Mouse (Mus musculus): ENCODE results near the gene Nr1d2. TPM values are rescaled to one million over a fixed set of nuclear protein-coding genes. Genes with fewer than 3 reads are reported as not detected.
"Not testable (repeated sequence)": the region's sequence is repeated elsewhere in the genome, so short reads cannot be mapped to it uniquely, and the experiment has no call there.

Gene Nr1d2
- polyA plus RNA-seq, 1 experiment = 3.0 TPM

GRCm38 (mm10) chr14:18221977-18222376, 16.9 kb downstream of the Nr1d2 start:
- H3K27me3 ChIP-seq (ENCODE audit: control insufficient read depth, insufficient read depth, low read length) = no peaks in the 10 kb centered on the region
- H3K4me1 ChIP-seq (ENCODE audit: control insufficient read depth, insufficient read depth, low read length) = no peaks in the 10 kb centered on the region
- no peak overlapping the region for H3K27ac ChIP-seq (ENCODE audit: control insufficient read depth, insufficient read depth, low read depth, low read length)
- TF ChIP-seq POLR2A (IDR thresholded peaks at IDR 0.05; ENCODE audit: control insufficient read depth, low read depth, low read length) = no peak
- TF ChIP-seq CTCF (IDR thresholded peaks at IDR 0.05; ENCODE audit: control insufficient read depth, insufficient read depth, insufficient replicate concordance, low read depth, low read length) = no peak
- no peaks in the 10 kb centered on the region for H3K36me3 ChIP-seq (ENCODE audit: control insufficient read depth, insufficient read depth, low read length)
- H3K4me3 ChIP-seq (ENCODE audit: control insufficient read depth, low read depth, low read length) = no peak overlapping the region

GRCm38 (mm10) chr14:18217158-18217557, 21.8 kb downstream of the Nr1d2 start:
- no peak overlapping the region for H3K4me3 ChIP-seq (ENCODE audit: control insufficient read depth, low read depth, low read length)
- H3K27me3 ChIP-seq (ENCODE audit: control insufficient read depth, insufficient read depth, low read length) = no peaks in the 10 kb centered on the region
- no peaks in the 10 kb centered on the region for H3K4me1 ChIP-seq (ENCODE audit: control insufficient read depth, insufficient read depth, low read length)
- H3K27ac ChIP-seq (ENCODE audit: control insufficient read depth, insufficient read depth, low read depth, low read length) = no peak overlapping the region
- TF ChIP-seq POLR2A (IDR thresholded peaks at IDR 0.05; ENCODE audit: control insufficient read depth, low read depth, low read length) = no peak
- no peak for TF ChIP-seq CTCF (IDR thresholded peaks at IDR 0.05; ENCODE audit: control insufficient read depth, insufficient read depth, insufficient replicate concordance, low read depth, low read length)
- no peaks in the 10 kb centered on the region for H3K36me3 ChIP-seq (ENCODE audit: control insufficient read depth, insufficient read depth, low read length)

GRCm38 (mm10) chr14:18216428-18216827, 22.5 kb downstream of the Nr1d2 start:
- H3K36me3 ChIP-seq (ENCODE audit: control insufficient read depth, insufficient read depth, low read length) = no peaks in the 10 kb centered on the region
- no peak for TF ChIP-seq POLR2A (IDR thresholded peaks at IDR 0.05; ENCODE audit: control insufficient read depth, low read depth, low read length)
- H3K27ac ChIP-seq (ENCODE audit: control insufficient read depth, insufficient read depth, low read depth, low read length) = no peak overlapping the region
- no peaks in the 10 kb centered on the region for H3K4me1 ChIP-seq (ENCODE audit: control insufficient read depth, insufficient read depth, low read length)
- no peaks in the 10 kb centered on the region for H3K27me3 ChIP-seq (ENCODE audit: control insufficient read depth, insufficient read depth, low read length)
- H3K4me3 ChIP-seq (ENCODE audit: control insufficient read depth, low read depth, low read length) = no peak overlapping the region

- H3K4me1 ChIP-seq (ENCODE audit: control insufficient read depth, insufficient read depth, low read length) = no peaks in the 10 kb centered on the region
- no peak overlapping the region for H3K27ac ChIP-seq (ENCODE audit: control insufficient read depth, insufficient read depth, low read depth, low read length)
- peaks cover 2% of the 10 kb centered on the region; the same call in 1 of the 2 replicates for H3K36me3 ChIP-seq (ENCODE audit: control insufficient read depth, insufficient read depth, low read length)
- TF ChIP-seq POLR2A (IDR thresholded peaks at IDR 0.05; ENCODE audit: control insufficient read depth, low read depth, low read length) (no peak), CTCF (IDR thresholded peaks at IDR 0.05; ENCODE audit: control insufficient read depth, insufficient read depth, insufficient replicate concordance, low read depth, low read length) (no peak)
- no peaks in the 10 kb centered on the region for H3K27me3 ChIP-seq (ENCODE audit: control insufficient read depth, insufficient read depth, low read length)
- H3K4me3 ChIP-seq (ENCODE audit: control insufficient read depth, low read depth, low read length) = no peak overlapping the region
Observed at GRCm38 (mm10) chr14:18210795-18211194, 28.1 kb downstream of the Nr1d2 start.

GRCm38 (mm10) chr14:18204315-18204714, 34.6 kb downstream of the Nr1d2 start:
- not testable (repeated sequence) for H3K36me3 ChIP-seq (ENCODE audit: control insufficient read depth, insufficient read depth, low read length); H3K4me3 ChIP-seq (ENCODE audit: control insufficient read depth, low read depth, low read length); H3K4me1 ChIP-seq (ENCODE audit: control insufficient read depth, insufficient read depth, low read length); H3K27me3 ChIP-seq (ENCODE audit: control insufficient read depth, insufficient read depth, low read length); H3K27ac ChIP-seq (ENCODE audit: control insufficient read depth, insufficient read depth, low read depth, low read length)

- H3K4me1 ChIP-seq (ENCODE audit: control insufficient read depth, insufficient read depth, low read length) = no peaks in the 10 kb centered on the region
- TF ChIP-seq CTCF (IDR thresholded peaks at IDR 0.05; ENCODE audit: control insufficient read depth, insufficient read depth, insufficient replicate concordance, low read depth, low read length) = no peak
- no peak for TF ChIP-seq POLR2A (IDR thresholded peaks at IDR 0.05; ENCODE audit: control insufficient read depth, low read depth, low read length)
- H3K36me3 ChIP-seq (ENCODE audit: control insufficient read depth, insufficient read depth, low read length) = no peaks in the 10 kb centered on the region
- no peak overlapping the region for H3K4me3 ChIP-seq (ENCODE audit: control insufficient read depth, low read depth, low read length)
- no peak overlapping the region for H3K27ac ChIP-seq (ENCODE audit: control insufficient read depth, insufficient read depth, low read depth, low read length)
- no peaks in the 10 kb centered on the region for H3K27me3 ChIP-seq (ENCODE audit: control insufficient read depth, insufficient read depth, low read length)
Observed at GRCm38 (mm10) chr14:18201413-18201812, 37.5 kb downstream of the Nr1d2 start.

GRCm38 (mm10) chr14:18186883-18187417, 52.0 kb downstream of the Nr1d2 start:
- H3K27ac ChIP-seq (ENCODE audit: control insufficient read depth, insufficient read depth, low read depth, low read length) = no peak overlapping the region
- no peaks in the 10 kb centered on the region for H3K27me3 ChIP-seq (ENCODE audit: control insufficient read depth, insufficient read depth, low read length)
- no peaks in the 10 kb centered on the region for H3K36me3 ChIP-seq (ENCODE audit: control insufficient read depth, insufficient read depth, low read length)
- H3K4me3 ChIP-seq (ENCODE audit: control insufficient read depth, low read depth, low read length) = no peak overlapping the region
- no peaks in the 10 kb centered on the region for H3K4me1 ChIP-seq (ENCODE audit: control insufficient read depth, insufficient read depth, low read length)
- TF ChIP-seq CTCF (IDR thresholded peaks at IDR 0.05; ENCODE audit: control insufficient read depth, insufficient read depth, insufficient replicate concordance, low read depth, low read length) = no peak
- no peak for TF ChIP-seq POLR2A (IDR thresholded peaks at IDR 0.05; ENCODE audit: control insufficient read depth, low read depth, low read length)

- H3K27ac ChIP-seq (ENCODE audit: control insufficient read depth, insufficient read depth, low read depth, low read length); H3K27me3 ChIP-seq (ENCODE audit: control insufficient read depth, insufficient read depth, low read length); H3K4me3 ChIP-seq (ENCODE audit: control insufficient read depth, low read depth, low read length); H3K4me1 ChIP-seq (ENCODE audit: control insufficient read depth, insufficient read depth, low read length); H3K36me3 ChIP-seq (ENCODE audit: control insufficient read depth, insufficient read depth, low read length): not testable (repeated sequence)
Observed at GRCm38 (mm10) chr14:18177531-18177930, 61.4 kb downstream of the Nr1d2 start.

Measured in testis, adult 2 months (tissue).